Mouse (Mus musculus) spleen, adult 2 months (tissue): ENCODE results near the gene Rhpn2.

Experiments
- CTCF ChIP-seq: fragments of 200-500 bp; IDR thresholded peaks from 2 replicates; pipeline ENCODE4 v1.5.1; 2011; ENCODE audit warnings: mild to moderate bottlenecking, inconsistent platforms; ENCODE audit not compliant: insufficient read depth, insufficient read length, insufficient replicate concordance; ENCODE audit errors: extremely low read depth
- POLR2A ChIP-seq: fragments of 200-500 bp; IDR thresholded peaks from 2 replicates; pipeline ENCODE4 v1.6.1; 2011; ENCODE audit warnings: low read depth, low read length, inconsistent platforms

GRCm38 (mm10) chr7:35341282-35341681, 7.3 kb downstream of the Rhpn2 start:
- TF ChIP-seq CTCF (no peak), POLR2A (no peak)
